Mouse (Mus musculus) heart, embryonic 13.5 days (tissue): ENCODE measurements around the gene Kcna10. TPM values are rescaled to one million over a fixed set of nuclear protein-coding genes. Genes with fewer than 3 reads are reported as not detected.

Experiments used
- ATAC-seq: fragments of 200-750 bp; cut with Nextera tagmentation; 2 replicates; pipeline ENCODE4 v1.8.0; 2017; ENCODE audit warnings: moderate TSS enrichment; ENCODE audit not compliant: insufficient number of reproducible peaks, low FRiP score, low TSS enrichment; ENCODE audit errors: extremely low read depth
- H3K27ac ChIP-seq: fragments of 300-500 bp; sonication (generic); replicated peaks from 2 replicates; pipeline ENCODE4 v1.5.1; 2015; ENCODE audit warnings: moderate library complexity, mild to moderate bottlenecking, inconsistent platforms
- H3K27me3 ChIP-seq: fragments of 300-500 bp; sonication (generic); replicated peaks from 2 replicates; pipeline ENCODE4 v1.6.1; 2015; ENCODE audit warnings: mild to moderate bottlenecking, inconsistent platforms
- H3K36me3 ChIP-seq: fragments of 300-500 bp; sonication (generic); 2 replicates; pipeline ENCODE4 v1.6.1; 2015; ENCODE audit warnings: mild to moderate bottlenecking, inconsistent platforms
- H3K4me1 ChIP-seq: fragments of 300-500 bp; sonication (generic); 2 replicates; pipeline ENCODE4 v1.6.1; 2015; ENCODE audit warnings: inconsistent platforms
- H3K4me2 ChIP-seq: fragments of 300-500 bp; sonication (generic); 2 replicates; pipeline ENCODE4 v1.6.1; 2015; ENCODE audit warnings: inconsistent platforms, mild to moderate bottlenecking, moderate library complexity
- H3K4me3 ChIP-seq: fragments of 300-500 bp; sonication (generic); 2 replicates; pipeline ENCODE4 v1.5.1; 2015; ENCODE audit warnings: moderate library complexity, mild to moderate bottlenecking, inconsistent platforms
- H3K9ac ChIP-seq: fragments of 300-500 bp; sonication (generic); 2 replicates; pipeline ENCODE4 v1.6.1; 2015; ENCODE audit warnings: inconsistent platforms, mild to moderate bottlenecking, moderate library complexity
- H3K9me3 ChIP-seq: fragments of 300-500 bp; sonication (generic); 2 replicates; pipeline ENCODE4 v1.6.1; 2016; ENCODE audit warnings: inconsistent platforms
- WGBS: fragments of 180-500 bp; shearing (Covaris S2); methylation state at CpG from one replicate; pipeline ENCODE4 v1.1.7; 2015; ENCODE audit warnings: mixed read lengths; 5-methylcytosine and 5-hydroxymethylcytosine counted together
- polyA plus RNA-seq: library from polyadenylated mRNA; unstranded; fragments of >200 nt; fragmentation: Nextera tagmentation; extraction: Ambion mirVana; gene quantifications from 2 replicates; pipeline ENCODE4 v1.2.1, GENCODE M21; 2015

Kcna10 gene
- not detected in 2 replicates for polyA plus RNA-seq

- 62% methylated on average over 1 of the region's 1 CpGs for WGBS
- no peak for ATAC-seq
- no peak within 1 kb of the TSS for H3K4me2 ChIP-seq
- H3K27me3 ChIP-seq, result peaks cover 1% of the 10 kb centered on the region; the same call in 1 of the 2 replicates
- no peaks in the 10 kb centered on the region for H3K4me1 ChIP-seq
- no peaks in the 10 kb centered on the region for H3K9me3 ChIP-seq
- H3K9ac ChIP-seq, result no peak within 1 kb of the TSS
- H3K36me3 ChIP-seq, result no peaks in the 10 kb centered on the region
- H3K4me3 ChIP-seq, result no peak within 1 kb of the TSS
- no peak within 1 kb of the TSS for H3K27ac ChIP-seq
Observed at GRCm38 (mm10) chr3:107182756-107183155, at the start of gene Kcna10. TSS of gene Kcna10 (plus strand) at chr3:107183056.

- no peak overlapping the region for H3K4me3 ChIP-seq
- no peak overlapping the region for H3K9ac ChIP-seq
- no peaks in the 10 kb centered on the region for H3K27me3 ChIP-seq
- H3K36me3 ChIP-seq, result no peaks in the 10 kb centered on the region
- H3K9me3 ChIP-seq, result no peaks in the 10 kb centered on the region
- no peak for ATAC-seq
- 63% methylated on average over 3 of the region's 3 CpGs for WGBS
- peaks cover 19% of the 10 kb centered on the region for H3K4me1 ChIP-seq
- H3K27ac ChIP-seq, result no peak overlapping the region
- H3K4me2 ChIP-seq, result no peak overlapping the region
Observed at GRCm38 (mm10) chr3:107134457-107134856, 48.4 kb upstream of the Kcna10 start.

- Histone ChIP-seq H3K36me3 (no peaks in the 10 kb centered on the region), H3K4me1 (no peaks in the 10 kb centered on the region), H3K4me3 (no peak overlapping the region), H3K27me3 (peaks cover 9% of the 10 kb centered on the region; the same call in 1 of the 2 replicates), H3K9me3 (no peaks in the 10 kb centered on the region), H3K9ac (no peak overlapping the region), H3K4me2 (no peak overlapping the region), H3K27ac (no peak overlapping the region)
- 77% methylated on average over 7 of the region's 7 CpGs for WGBS
- no peak for ATAC-seq
Observed at GRCm38 (mm10) chr3:107147126-107147525, 35.7 kb upstream of the Kcna10 start.

- no peak for ATAC-seq
- WGBS, result 61% methylated on average over 3 of the region's 3 CpGs
Observed at GRCm38 (mm10) chr3:107149006-107149405, 33.9 kb upstream of the Kcna10 start.

GRCm38 (mm10) chr3:107150469-107150868 lies 32.4 kb upstream of the Kcna10 start:
- no peak overlapping the region for H3K4me3 ChIP-seq
- no peak overlapping the region for H3K4me2 ChIP-seq
- ATAC-seq, result no peak
- 40% methylated on average over 3 of the region's 3 CpGs for WGBS
- no peak overlapping the region for H3K27ac ChIP-seq
- peaks cover under 1% of the 10 kb centered on the region; the same call in 1 of the 2 replicates for H3K4me1 ChIP-seq
- no peaks in the 10 kb centered on the region for H3K36me3 ChIP-seq
- H3K9me3 ChIP-seq, result no peaks in the 10 kb centered on the region
- no peak overlapping the region for H3K9ac ChIP-seq
- peaks cover 9% of the 10 kb centered on the region; the same call in 1 of the 2 replicates for H3K27me3 ChIP-seq

More at GRCm38 (mm10) chr3:107149006-107149405, 33.9 kb upstream of the Kcna10 start:
- no peaks in the 10 kb centered on the region for H3K36me3 ChIP-seq
- H3K9ac ChIP-seq, result no peak overlapping the region
- no peak overlapping the region for H3K27ac ChIP-seq
- peaks cover 9% of the 10 kb centered on the region; the same call in 1 of the 2 replicates for H3K27me3 ChIP-seq
- no peaks in the 10 kb centered on the region for H3K4me1 ChIP-seq
- H3K4me3 ChIP-seq, result no peak overlapping the region
- H3K9me3 ChIP-seq, result no peaks in the 10 kb centered on the region
- H3K4me2 ChIP-seq, result no peak overlapping the region

GRCm38 (mm10) chr3:107150872-107151540 lies 31.9 kb upstream of the Kcna10 start:
- no peak for ATAC-seq
- Histone ChIP-seq H3K27ac (no peak overlapping the region), H3K36me3 (no peaks in the 10 kb centered on the region), H3K4me2 (no peak overlapping the region), H3K4me3 (no peak overlapping the region), H3K9me3 (no peaks in the 10 kb centered on the region), H3K9ac (no peak overlapping the region), H3K4me1 (peaks cover 6% of the 10 kb centered on the region; the same call in 1 of the 2 replicates), H3K27me3 (peaks cover 9% of the 10 kb centered on the region; the same call in 1 of the 2 replicates)
- WGBS, result 48% methylated on average over 7 of the region's 7 CpGs

- Histone ChIP-seq H3K4me3 (no peak overlapping the region), H3K4me2 (no peak overlapping the region), H3K4me1 (peaks cover 6% of the 10 kb centered on the region; the same call in 1 of the 2 replicates), H3K27me3 (peaks cover 19% of the 10 kb centered on the region; the same call in 1 of the 2 replicates), H3K36me3 (no peaks in the 10 kb centered on the region), H3K27ac (no peak overlapping the region), H3K9me3 (no peaks in the 10 kb centered on the region), H3K9ac (no peak overlapping the region)
- no peak for ATAC-seq
- WGBS, result 69% methylated on average over 11 of the region's 11 CpGs
Observed at GRCm38 (mm10) chr3:107153772-107154655, 28.8 kb upstream of the Kcna10 start.

GRCm38 (mm10) chr3:107158856-107159255 lies 24.0 kb upstream of the Kcna10 start:
- no peak for ATAC-seq
- Histone ChIP-seq H3K4me1 (peaks cover 14% of the 10 kb centered on the region), H3K4me3 (no peak overlapping the region), H3K27ac (no peak overlapping the region), H3K27me3 (peaks cover 49% of the 10 kb centered on the region), H3K9me3 (no peaks in the 10 kb centered on the region), H3K4me2 (no peak overlapping the region), H3K36me3 (no peaks in the 10 kb centered on the region), H3K9ac (no peak overlapping the region)
- 83% methylated on average over 7 of the region's 7 CpGs for WGBS

- Histone ChIP-seq H3K4me2 (peak overlapping the region; percentile 70), H3K27ac (no peak overlapping the region), H3K27me3 (peaks cover 50% of the 10 kb centered on the region), H3K9ac (no peak overlapping the region; the same call in 1 of the 2 replicates), H3K4me3 (peak overlapping the region; percentile 42), H3K4me1 (peaks cover 14% of the 10 kb centered on the region), H3K9me3 (no peaks in the 10 kb centered on the region), H3K36me3 (no peaks in the 10 kb centered on the region)
- no peak for ATAC-seq
- WGBS, result 59% methylated on average over 3 of the region's 3 CpGs
Observed at GRCm38 (mm10) chr3:107159418-107159817, 23.4 kb upstream of the Kcna10 start.

- H3K4me2 ChIP-seq, result peak overlapping the region; percentile 70
- under 1% methylated on average over 17 of the region's 17 CpGs for whole genome bisulfite sequencing
- peaks cover 14% of the 10 kb centered on the region for H3K4me1 ChIP-seq
- H3K27ac ChIP-seq, result no peak overlapping the region
- peaks cover 52% of the 10 kb centered on the region for H3K27me3 ChIP-seq
- H3K9me3 ChIP-seq, result no peaks in the 10 kb centered on the region
- H3K36me3 ChIP-seq, result no peaks in the 10 kb centered on the region
- no peak for ATAC-seq
- H3K9ac ChIP-seq, result peak overlapping the region; percentile 68
- peak overlapping the region; percentile 42 for H3K4me3 ChIP-seq
Observed at GRCm38 (mm10) chr3:107159859-107160324, 23.0 kb upstream of the Kcna10 start.

GRCm38 (mm10) chr3:107162741-107163140 lies 20.1 kb upstream of the Kcna10 start:
- Histone ChIP-seq H3K9ac (no peak overlapping the region), H3K27ac (no peak overlapping the region), H3K4me2 (no peak overlapping the region), H3K4me3 (no peak overlapping the region), H3K4me1 (peaks cover 9% of the 10 kb centered on the region), H3K9me3 (no peaks in the 10 kb centered on the region), H3K27me3 (peaks cover 52% of the 10 kb centered on the region), H3K36me3 (no peaks in the 10 kb centered on the region)
- WGBS, result 91% methylated on average over 2 of the region's 2 CpGs
- ATAC-seq, result no peak
